Mouse (Mus musculus) gastrocnemius, postnatal 4 days (tissue): ENCODE measurements around the gene Gm9844. TPM values are rescaled to one million over a fixed set of nuclear protein-coding genes. Genes with fewer than 3 reads are reported as not detected.
A peak's percentile ranks its signal among the peaks of the same experiment; 100 is the strongest.
"Not testable (repeated sequence)": the region's sequence is repeated elsewhere in the genome, so short reads cannot be mapped to it uniquely, and the experiment has no call there.

Experiments
- DNase-seq, 2 experiments: peaks; one replicate each; pipeline ENCODE4 v3.0.0; 2021 to 2022; ENCODE audit warnings: low spot score in 2 of 2, mixed read lengths in 2 of 2
- long read RNA-seq, 2 experiments: library from polyadenylated mRNA; stranded (forward); transcript quantifications; one replicate each; pipeline ENCODE4 v2.0.0; 2021
- total RNA-seq, 2 experiments: library from RNA; stranded (reverse); gene quantifications; 2 replicates each; pipeline ENCODE4 v1.2.3; 2021

Gm9844 gene
- total RNA-seq = 1 to 10 TPM; 1.2 to 2.0 TPM
- long read RNA-seq, experiment 1 = 0 reads
- long read RNA-seq, experiment 2, partial matches to known transcripts = 0 of 2 reads
- long read RNA-seq, experiment 2, other reads (novel, unspliced or antisense) = 0 of 2 reads

GRCm38 (mm10) chr7:24861913-24862312 is at the start of gene Gm9844:
Gene Gm9844 (plus strand): TSS chr7:24862213.
- no peak for DNase-seq

- peak in 1 of 2 experiments; percentile 33 for DNase-seq
These were observed 44.5 kb upstream of the Gm9844 start for GRCm38 (mm10) chr7:24817502-24817901.

GRCm38 (mm10) chr7:24824452-24824851 is 37.6 kb upstream of the Gm9844 start:
- no peak for DNase-seq

GRCm38 (mm10) chr7:24827181-24827580 is 34.8 kb upstream of the Gm9844 start:
- no peak for DNase-seq

GRCm38 (mm10) chr7:24838732-24839409 is 23.1 kb upstream of the Gm9844 start:
- DNase-seq = not testable (repeated sequence)

GRCm38 (mm10) chr7:24839410-24839808 is 22.6 kb upstream of the Gm9844 start:
- DNase-seq = no peak

GRCm38 (mm10) chr7:24840331-24840730 is 21.7 kb upstream of the Gm9844 start:
- no peak for DNase-seq

- DNase-seq = no peak
These were observed 21.0 kb upstream of the Gm9844 start for GRCm38 (mm10) chr7:24841009-24841408.

GRCm38 (mm10) chr7:24844144-24844543 is 17.9 kb upstream of the Gm9844 start:
- DNase-seq = no peak

GRCm38 (mm10) chr7:24845181-24845580 is 16.8 kb upstream of the Gm9844 start:
- DNase-seq = no peak

GRCm38 (mm10) chr7:24845713-24846112 is 16.3 kb upstream of the Gm9844 start:
- no peak for DNase-seq

GRCm38 (mm10) chr7:24846576-24846975 is 15.4 kb upstream of the Gm9844 start:
- not testable (repeated sequence) for DNase-seq

- DNase-seq = no peak
These were observed 11.9 kb upstream of the Gm9844 start for GRCm38 (mm10) chr7:24850162-24850561.

GRCm38 (mm10) chr7:24850899-24851303 is 11.1 kb upstream of the Gm9844 start:
- DNase-seq = no peak

- DNase-seq = no peak
These were observed 10.3 kb upstream of the Gm9844 start for GRCm38 (mm10) chr7:24851596-24852325.

GRCm38 (mm10) chr7:24852557-24853232 is 9.3 kb upstream of the Gm9844 start:
- no peak for DNase-seq

- no peak for DNase-seq
These were observed 8.8 kb upstream of the Gm9844 start for GRCm38 (mm10) chr7:24853233-24853563.

- DNase-seq = no peak
These were observed 8.3 kb upstream of the Gm9844 start for GRCm38 (mm10) chr7:24853695-24854094.

- DNase-seq = no peak
These were observed 5.4 kb upstream of the Gm9844 start for GRCm38 (mm10) chr7:24856460-24857120.

GRCm38 (mm10) chr7:24859234-24859633 is 2.8 kb upstream of the Gm9844 start:
- DNase-seq = no peak

GRCm38 (mm10) chr7:24862853-24863252 is 840 bp downstream of the Gm9844 start:
- DNase-seq = no peak
